Mouse (Mus musculus): ENCODE measurements around the gene Kif26b.

- no peak for TF ChIP-seq POLR2A (IDR thresholded peaks at IDR 0.05; ENCODE audit: low read depth, low read length)
- TF ChIP-seq CTCF (IDR thresholded peaks at IDR 0.05; ENCODE audit: extremely low read depth, insufficient read depth, insufficient read length, insufficient replicate concordance) = no peak
These were observed 201.3 kb downstream of the Kif26b start for GRCm38 (mm10) chr1:178730271-178730670.
